Mouse (Mus musculus) bone marrow macrophage, adult 2 months (primary cell): ENCODE results near the gene Vcan.

Experiments
- CTCF ChIP-seq: IDR thresholded peaks from 2 replicates; pipeline ENCODE4 v1.5.1; 2012; ENCODE audit warnings: low read depth, mild to moderate bottlenecking, low read length, moderate library complexity
- POLR2A ChIP-seq: IDR thresholded peaks from 2 replicates; pipeline ENCODE4 v1.6.1; 2012; ENCODE audit warnings: mild to moderate bottlenecking, low read depth, low read length, borderline replicate concordance

DNA sequence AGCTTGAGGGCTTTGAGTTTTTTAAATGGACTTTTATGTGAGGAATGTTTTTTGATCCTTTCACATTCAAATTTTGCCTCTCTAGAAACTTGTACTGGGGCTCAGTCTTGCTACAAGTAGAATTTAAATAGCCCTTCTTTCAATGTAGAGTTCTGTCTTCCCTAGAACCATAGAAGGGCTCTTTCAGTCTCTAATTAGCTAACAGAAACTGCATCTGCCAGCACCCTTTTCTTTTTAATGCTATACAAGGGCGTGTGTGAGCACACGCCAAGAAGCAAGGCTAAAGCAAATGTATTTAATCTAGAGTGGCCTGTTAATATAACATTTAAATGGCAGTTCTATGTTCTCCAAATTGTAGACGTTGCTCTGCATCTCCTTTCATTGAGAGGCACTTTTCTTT lies 134.9 kb downstream of the Vcan start:
- TF ChIP-seq CTCF: no peak
- no peak for TF ChIP-seq POLR2A
